Mouse (Mus musculus) kidney, postnatal 10 days (tissue): ENCODE measurements at regions not wholly inside any gene's neighbourhood (a gene's known extent, or its start where the extent isn't known, plus 50 kb on each side); places are given as distances from the start of the nearest gene placed in this dataset.

Experiments
- DNase-seq: peaks from one replicate; pipeline ENCODE4 v3.0.0; 2021; ENCODE audit warnings: mixed read lengths

DNA sequence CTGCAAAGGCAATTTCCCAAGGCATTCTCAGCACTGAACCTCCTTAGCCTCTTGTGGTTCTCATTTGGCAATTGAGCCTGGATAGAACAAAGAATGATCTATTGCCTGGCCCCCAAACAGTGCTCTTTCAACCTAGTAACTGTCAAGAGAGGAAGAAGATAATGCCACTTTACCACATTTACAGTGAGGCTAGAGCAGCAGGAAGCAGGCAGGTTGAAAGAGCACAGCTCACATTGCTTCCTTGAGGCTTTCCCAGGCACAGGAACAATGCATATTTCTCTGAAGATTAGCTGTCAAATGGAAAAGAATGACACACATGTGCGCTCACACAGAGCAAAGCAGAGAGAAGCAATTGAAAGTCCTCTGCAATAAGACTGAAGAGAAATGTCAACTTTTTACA lies 1221.0 kb upstream of the Flrt2 start:
- peak; percentile 18 for DNase-seq

DNA sequence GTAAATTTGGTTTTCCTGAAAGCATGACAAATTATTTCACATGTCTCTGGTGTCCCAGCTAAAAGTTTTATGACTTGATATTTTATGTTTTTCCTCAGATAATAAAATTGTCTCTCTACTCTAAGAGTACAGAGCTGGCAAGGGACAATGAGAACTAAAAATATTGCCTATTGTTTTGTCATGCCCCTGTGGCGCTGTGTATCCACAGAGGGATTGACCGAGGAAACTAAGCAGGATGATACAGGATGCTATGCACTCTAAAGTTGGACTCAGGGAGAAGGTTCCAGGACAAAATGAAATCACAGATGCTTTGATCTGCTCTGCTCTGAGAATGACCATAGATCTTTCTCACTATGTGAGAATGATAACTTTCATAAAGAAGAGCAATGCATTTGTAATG lies 1203.3 kb upstream of the Flrt2 start:
- peak; percentile 15 for DNase-seq

DNA sequence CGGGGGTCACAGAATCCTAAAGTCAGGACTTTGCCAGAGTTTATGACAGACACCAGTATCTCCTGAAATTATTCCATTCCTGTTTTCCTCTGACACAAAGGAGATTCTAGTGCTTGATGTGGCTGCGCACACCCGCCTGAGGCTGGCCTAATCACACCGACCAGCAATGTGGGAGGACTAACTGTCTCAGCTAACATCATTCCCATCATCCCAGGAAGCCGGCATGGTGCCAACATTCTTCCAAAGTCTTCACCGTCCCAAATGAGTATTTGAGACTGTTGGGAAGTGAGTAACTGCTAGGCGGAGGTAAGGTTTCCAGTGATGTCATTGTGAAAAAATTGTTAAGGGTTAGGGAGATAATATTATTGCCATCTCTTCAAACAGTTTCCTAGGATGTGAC lies 1183.9 kb upstream of the Flrt2 start:
- DNase-seq, result no peak

DNA sequence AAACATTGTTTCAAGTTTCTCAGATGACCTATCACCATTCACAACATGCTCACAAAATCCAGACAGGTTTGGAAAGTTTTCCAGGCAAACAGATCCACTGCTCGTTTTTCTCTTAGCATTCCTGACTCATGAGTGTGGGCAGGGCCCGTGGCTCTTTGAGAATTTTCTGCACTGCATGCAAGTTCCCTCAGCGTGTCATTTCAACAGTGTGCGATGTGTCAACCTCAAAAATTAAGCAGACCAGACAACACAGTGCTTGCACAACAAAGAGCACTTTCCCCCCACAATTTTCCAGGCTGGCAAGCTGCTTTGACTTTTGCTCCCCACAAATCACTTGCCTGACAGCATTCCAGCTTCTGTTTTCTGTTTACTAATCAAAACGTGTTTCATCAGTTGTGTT lies 1182.2 kb upstream of the Flrt2 start:
- peak; percentile 13 for DNase-seq

DNA sequence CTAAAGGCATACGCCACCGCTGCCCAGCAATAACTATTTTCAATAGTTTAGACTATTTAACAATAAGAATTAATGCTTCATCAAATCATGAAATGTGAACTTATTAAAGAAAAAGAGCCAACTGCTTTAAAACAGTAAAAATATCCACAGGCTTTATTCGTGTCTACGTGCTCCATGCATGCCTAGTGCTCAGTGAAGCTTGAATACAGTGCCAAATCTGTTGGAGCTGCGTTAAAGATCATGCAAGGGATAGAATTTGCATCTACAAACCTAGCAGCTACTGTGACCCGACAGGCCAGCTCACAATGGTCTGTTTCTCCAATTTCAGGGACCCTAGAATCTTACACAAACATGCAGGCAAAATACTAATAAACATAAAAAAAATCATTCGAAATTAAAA lies 1147.3 kb upstream of the Flrt2 start:
- DNase-seq, result no peak

DNA sequence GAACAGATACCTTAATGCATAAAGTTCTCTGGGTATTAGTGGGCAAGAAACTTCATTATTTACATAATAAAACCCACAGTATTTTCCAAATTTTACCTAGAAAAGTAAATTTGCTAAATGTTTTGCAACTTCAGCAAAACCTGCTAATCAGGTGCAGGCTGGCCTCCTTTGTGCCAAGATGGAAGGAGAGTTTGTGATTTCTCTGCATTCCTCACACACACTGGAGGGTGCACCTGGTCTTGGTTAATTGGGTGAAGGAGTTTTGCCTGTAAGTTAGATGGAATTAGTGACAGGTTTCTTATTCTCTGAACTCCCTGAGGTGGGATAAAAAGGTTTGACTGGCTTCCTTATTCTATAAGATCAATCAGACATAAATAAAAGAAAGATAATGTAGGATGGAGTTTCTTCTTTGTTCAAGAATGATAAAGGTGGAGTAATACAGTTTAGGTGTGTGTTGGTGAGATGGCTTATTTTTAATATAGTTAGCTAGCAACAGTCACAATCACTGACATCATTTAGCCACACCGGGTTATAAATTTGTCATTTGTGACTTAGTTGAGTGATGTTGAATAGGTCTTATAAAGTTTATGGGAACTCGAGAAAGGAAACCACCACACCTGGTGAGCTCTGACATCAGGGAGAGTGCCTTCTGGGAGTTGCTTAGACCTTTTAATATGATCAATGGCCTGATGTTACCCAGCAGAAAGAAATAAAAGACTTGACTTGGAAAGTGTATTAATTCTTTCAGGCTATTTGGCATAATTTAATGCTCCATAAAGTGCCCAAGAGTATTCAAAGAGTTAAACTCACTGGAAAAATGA lies 1131.4 kb upstream of the Flrt2 start:
- DNase-seq, result no peak

DNA sequence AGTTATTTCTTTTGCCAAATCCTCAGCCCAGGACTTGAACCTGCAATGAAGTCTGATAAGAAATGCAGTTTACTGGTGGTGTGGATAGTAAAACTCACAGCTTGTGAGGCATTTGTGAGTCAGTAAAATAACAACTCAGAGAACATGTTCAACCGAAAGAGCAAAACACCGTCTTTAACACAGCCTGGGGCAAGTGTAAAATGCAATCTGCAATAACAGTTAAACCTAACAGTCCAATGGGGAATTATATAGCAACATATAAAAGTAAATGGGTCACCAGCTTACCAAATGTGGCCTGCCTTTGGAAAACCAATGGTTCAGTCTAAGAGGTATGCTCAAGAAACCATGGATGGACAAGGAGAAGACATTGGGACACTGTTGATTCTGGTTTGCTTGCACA lies 1117.0 kb upstream of the Flrt2 start:
- no peak for DNase-seq

DNA sequence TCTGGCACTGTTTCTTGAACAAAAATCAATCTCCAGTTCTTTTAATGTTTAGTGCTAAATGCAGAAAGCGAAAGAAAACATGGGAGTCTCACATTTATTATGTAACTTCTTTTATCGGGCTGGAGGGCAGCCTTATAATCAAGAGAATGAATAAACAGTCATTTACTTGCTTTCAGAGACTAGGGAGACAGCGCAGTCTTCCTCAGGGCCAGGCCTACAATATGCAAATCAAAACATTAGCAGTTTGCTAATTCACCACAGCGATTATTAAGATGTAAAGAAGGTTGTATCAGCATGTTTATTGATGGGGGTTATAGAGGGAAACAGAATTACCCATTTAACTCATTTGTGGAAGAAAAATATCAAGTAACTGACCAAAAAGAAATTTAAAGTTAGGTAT lies 1111.7 kb upstream of the Flrt2 start:
- DNase-seq, result no peak

DNA sequence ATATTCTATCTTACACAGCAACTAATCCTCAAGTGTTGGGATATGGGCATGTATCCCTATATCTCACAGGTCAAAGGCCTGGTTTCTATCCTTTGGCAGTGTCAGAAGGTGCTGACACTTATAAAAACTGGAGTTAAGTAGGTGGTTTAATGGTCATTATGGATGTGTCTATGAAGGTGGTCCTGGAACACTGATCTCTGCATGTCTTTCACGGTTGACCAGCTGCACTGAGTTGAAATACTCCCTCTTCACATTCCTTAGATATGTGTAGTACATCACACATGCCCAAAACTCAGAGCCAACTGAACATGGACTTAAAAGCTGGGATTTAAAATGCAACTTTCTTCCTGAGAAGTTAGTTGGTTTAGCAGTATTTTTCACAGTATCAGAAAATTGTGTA lies 1107.7 kb upstream of the Flrt2 start:
- DNase-seq, result no peak

DNA sequence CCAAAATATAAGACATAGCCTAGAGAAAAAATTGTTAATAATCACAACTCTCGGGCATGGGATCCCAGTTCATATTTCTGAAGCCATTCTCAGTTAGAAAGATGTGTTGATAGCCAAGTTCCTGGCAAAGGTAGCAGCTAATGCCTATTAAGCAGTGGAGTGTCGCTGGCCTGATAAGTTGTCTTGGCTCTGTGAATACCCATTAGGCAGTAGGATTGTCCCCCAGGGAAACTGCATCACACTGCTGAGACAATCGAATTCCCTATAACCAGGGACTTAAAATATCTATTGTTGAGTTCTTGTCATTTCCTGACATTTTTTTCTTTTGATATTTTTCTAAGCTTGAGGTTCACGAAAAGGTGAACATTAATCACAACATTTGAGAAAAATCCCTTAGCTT lies 1105.0 kb upstream of the Flrt2 start:
- DNase-seq, result peak; percentile 15

DNA sequence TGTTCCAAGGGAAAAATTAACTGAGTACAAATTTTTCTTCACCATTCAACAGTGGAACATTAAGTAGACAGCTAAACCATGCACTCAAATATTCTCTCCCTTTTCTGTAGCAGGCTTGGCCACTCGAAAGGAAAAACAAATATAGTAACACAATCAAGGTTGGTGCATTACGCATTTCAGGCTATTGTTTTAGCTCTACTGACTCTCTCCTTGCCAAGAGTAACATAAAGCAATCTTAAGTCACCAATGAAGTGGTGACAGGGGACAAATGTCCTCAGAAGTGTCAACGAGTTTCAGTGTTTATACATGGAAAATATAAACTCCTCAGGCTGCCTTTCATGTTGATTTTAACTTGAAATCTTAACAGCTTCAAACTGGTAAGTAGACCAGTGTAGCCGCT lies 1103.4 kb upstream of the Flrt2 start:
- DNase-seq, result no peak

DNA sequence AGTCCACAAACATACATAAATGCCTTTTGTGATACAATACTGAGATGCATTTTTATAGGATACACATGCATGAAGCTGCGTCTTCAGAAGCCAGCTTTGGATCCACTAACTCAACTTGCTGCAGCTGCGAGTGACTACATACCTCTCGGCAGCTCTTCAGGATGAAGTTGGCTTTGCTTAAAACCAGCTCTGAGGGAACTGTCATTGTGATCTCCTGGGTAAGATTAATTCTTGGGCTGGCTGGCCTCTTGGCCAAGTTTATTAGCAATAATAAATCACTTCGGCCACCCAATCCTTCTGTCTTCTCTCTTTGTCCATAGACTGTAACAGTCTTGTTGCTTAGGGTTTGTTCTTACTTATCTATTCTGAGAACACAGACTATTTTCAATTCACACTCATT lies 1103.0 kb upstream of the Flrt2 start:
- DNase-seq, result peak; percentile 12

DNA sequence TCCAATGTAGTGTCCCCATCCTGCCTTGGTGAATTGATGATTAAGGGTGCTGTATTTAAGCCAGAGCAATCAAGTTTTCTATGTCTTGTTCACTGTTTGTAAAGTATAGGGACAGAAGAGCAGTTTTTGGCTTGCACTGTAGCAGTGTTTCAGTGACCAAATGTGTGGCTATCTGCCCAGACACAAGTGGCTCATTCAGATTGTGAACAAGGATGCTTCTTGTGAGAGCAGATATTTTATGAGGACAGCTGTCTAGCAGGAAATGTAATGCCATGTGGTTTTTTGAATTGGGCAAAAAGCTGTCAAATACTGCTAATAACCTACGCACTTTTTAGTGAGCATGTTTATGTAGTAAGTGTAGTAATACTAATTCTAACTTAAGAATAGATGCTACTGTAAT lies 1086.5 kb upstream of the Flrt2 start:
- no peak for DNase-seq

DNA sequence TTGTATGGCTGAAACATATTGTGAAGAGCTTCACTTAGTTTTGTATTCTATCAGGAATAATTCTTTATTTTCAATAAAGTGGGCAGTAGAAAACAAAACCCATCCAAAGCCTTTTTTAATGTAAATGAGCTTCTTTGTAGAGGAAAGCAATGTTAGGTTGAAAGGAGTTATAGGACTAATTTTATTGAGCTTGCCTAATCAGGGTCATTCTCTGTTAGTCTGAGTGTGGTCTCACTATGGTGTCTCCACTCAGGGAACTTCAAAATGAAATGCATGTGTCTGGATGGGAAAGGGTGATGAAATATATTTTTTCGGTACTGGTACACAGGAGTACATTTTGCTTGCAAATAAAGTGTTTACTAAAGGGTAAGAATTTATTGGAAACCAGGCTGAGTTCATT lies 1055.5 kb upstream of the Flrt2 start:
- no peak for DNase-seq

DNA sequence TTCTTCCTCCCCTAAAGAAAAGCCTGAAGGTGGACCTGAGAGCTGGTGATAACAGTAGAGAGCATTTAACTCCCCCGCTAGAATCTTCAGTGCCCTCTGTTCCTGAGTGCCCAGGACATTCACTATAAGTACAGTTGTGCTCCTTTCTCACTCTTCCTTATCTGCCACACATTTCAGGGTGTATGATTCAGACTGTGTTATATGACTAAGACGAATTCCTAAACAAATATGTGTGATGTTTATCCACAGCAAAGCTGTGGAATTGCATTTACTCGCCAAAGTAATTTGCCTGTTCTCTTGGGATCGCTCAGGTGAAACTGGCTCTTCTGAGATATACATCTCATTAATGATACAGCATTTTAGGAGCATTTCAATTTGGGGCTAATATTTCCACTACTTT lies 1051.9 kb upstream of the Flrt2 start:
- DNase-seq, result no peak

DNA sequence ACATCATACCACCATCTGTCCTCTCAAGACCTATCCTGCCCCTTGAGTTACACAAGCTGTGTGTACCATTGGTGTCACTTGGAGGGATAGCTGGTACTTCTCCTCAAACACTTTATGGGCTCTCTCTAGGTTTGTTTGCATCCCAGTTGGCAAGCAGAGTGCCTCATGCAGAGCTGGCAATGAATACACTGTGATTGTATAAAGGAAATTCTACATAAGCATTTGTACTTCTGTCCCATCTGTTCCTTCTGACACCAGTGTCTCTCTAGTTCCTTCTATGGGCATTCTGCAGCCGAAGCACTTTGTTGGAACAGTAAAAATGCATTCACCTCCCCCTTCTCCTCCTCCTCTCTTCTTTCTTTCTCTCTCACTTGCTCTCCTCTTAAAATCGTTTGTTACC lies 1046.7 kb upstream of the Flrt2 start:
- DNase-seq, result no peak

DNA sequence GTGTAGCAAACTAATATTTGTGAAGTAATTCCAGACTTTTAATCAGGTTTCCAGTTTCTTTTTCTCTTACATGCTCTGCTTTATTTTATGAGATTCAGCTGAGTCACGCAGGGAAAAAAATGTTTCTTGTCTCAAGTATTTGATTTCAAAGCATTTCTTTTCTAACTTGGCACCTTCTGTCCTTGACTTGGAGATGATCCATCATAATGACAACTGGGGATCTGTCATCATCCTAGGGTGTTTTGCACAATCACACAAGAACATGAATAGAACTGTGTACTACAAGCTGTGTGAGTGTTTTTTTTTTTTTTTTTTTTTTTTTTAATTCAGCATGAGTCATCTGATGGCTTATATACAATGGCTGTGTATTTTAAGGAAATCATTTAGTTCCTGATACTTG lies 1022.0 kb upstream of the Flrt2 start:
- no peak for DNase-seq

DNA sequence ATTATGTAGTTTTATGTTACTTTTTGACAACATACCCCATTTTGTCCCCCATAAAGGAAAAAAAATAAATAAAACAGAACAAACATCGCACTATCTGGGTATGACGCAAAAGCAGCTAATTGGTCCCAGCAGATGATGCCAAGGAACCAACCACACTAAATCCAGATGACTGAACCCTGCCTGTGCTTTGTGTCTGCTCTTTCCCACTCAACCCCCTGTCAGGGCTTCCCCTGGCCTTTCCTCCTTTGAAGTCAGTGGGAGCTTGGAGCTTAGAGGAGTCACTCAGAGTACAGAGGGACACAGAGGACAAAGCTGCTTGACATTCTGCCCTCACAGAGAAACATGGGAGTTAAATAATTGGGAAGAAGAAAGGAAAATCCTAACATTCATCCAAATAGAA lies 1017.1 kb upstream of the Flrt2 start:
- DNase-seq, result peak; percentile 9

DNA sequence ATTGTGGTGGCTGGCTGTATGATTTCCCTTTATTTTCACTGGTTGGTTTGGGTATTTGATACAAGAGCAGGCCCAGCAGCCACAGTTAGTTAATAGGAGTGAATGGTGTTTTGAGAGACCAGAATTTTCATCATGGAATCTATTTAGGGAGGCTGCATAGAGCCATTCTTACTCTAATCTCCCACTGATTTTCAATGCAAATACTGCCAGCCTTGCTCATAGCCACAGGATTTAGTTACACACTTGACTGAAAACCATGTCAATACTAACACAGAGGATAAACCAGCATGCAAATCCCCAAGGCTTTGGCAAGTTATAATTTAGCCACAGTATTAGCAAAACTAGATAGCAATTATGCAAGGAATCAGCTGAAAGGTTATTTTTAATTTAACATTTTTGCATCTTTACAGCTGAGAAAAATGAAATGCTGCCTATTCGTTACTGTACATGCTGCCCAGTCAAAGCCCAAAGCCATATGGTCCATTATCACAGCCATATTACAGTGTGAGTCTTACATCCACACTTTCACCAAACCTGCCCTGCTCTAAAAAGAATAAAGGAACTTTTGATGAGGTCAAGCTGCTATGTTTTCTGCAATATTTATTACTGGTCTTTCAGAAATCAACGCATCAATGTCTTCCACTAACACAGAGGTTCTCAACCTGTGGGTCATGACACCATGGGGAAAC lies 1000.5 kb upstream of the Flrt2 start:
- DNase-seq, result no peak

DNA sequence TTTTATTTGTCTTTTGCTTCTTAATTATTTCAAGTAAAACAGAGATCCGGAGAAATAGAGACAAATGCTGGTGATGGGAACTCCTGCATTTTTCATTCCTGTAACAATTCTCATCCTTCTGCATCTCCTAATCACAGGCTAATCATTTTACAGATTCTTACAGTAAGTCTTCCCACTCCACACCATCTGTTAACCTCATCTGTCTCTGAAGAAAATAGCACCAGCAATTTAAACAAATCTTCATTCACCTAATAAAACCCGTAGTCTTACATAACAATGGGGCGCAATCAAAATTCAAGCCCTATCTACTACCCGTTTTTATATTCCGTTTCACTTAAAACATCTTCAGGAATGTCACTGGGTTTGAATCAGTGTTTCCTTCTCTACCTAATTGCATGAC lies 960.6 kb upstream of the Flrt2 start:
- no peak for DNase-seq

DNA sequence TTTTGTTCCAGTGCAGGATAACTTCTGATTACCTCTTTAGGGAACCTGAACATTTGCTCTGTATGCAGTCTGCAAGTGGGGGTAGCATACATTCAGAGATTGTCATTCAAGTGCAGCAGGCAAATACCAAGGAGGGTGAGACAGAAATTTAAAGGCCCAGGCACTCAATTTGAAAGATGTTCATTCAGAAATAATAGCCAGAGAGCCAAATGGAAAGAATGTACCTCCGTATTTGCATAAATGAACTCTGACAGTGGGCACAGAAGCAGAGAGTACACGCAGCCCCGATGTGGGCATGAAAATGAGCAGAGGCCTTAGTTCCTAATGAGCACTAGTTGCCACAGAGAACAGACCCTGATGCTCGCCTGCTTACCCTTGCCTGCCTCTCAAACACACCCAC lies 958.8 kb upstream of the Flrt2 start:
- DNase-seq, result no peak

DNA sequence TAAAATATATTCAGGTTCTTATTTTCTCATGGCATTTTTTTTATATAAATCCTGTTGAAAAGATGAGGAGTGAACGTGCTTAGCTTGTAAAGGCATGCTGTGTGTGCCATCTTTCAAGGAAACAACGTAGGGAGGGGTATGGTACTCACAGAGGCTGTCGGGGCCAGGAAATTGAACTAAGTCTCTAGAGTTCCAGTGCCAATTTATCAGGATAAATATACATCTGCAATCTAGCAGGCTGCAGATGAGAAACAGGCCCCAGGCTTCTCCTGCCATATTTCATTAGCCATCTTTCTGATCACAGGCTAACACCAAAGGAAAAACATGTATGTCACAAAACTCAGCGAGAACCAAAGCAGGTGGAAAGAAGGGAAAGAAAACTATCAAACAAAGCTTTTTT lies 954.8 kb upstream of the Flrt2 start:
- no peak for DNase-seq

DNA sequence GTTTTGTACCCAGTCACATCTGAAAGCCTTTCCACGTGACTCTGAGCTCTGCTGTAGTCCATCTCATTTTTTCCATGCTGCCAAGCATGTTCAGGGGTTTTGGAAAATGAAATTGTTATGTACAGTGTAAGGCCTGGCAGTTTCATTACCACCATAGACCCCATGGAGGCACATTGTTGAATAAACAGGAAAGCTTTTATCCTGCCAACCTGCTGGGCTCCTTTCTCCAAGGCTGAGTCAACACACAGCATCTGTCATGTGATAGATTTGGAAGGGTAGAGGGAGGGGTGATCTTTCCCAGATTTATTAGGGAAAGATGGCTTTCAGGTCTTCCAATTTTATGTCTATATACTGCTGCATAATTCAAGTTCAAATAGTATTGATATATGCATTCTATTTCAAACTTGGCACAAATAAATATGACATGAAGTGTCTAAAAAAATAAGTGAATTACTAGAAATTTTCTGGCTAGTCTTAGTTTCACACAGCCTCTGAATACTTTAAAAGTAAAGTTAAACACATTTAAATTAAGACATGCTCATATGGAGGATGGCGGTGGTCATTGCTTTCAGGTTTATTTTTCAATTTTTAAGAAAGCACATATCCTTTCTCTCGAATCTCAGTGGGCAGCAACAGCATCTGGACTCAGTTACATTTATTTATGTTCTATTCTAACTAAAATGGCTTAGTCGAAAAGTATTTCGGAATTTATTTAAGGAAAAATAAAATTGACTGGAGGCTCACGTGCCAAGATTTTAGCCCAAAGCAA lies 942.1 kb upstream of the Flrt2 start:
- DNase-seq, result no peak

DNA sequence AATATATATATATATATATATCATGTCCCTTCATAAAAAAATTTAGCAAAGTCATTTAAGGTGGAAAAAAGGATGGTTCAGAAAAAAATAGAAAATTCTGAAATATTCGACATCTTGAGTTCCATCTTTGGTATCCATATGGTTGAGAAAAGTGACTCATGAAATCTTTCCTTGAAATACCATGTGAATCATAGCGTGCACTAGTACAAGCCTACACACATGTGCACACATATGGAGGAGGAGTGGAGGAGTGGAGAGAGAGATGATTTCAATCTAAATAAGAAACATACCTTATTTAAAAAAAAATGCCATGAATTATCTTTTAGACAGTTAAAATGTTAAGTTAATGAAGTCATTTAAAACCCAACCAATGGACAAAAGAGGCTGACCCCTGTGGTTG lies 936.3 kb upstream of the Flrt2 start:
- DNase-seq, result no peak
